Mouse (Mus musculus): Measurements from ENCODE around the gene 1700020N01Rik. TPM values are rescaled to one million over a fixed set of nuclear protein-coding genes. Genes with fewer than 3 reads are reported as not detected.

The 1700020N01Rik gene
- total RNA-seq, 2 experiments from 2014 or later, result not detected

GRCm38 (mm10) chr10:21588007-21588852 is 4.7 kb upstream of the 1700020N01Rik start:
- intact Hi-C loops (cut with DNase I), result no loop called here
- DNase-seq (ENCODE audit: low spot score in 2 of 2), result no peak

- intact Hi-C loops (cut with DNase I), result loop anchor here (2.0 to 5.0 kb wide), 2 partner anchors 134 to 394 kb away; no protein-coding TSS in a partner anchor
- DNase-seq (ENCODE audit: low spot score in 2 of 2), result peak; percentile 53 to 59
Measured at GRCm38 (mm10) chr10:21600931-21601330, 8.0 kb downstream of the 1700020N01Rik start.

- intact Hi-C loops (cut with DNase I), result loop anchor here (2.0 to 5.0 kb wide), 3 partner anchors 54 to 137 kb away; no protein-coding TSS in a partner anchor
- peak in 1 of 2 experiments; percentile 54 for DNase-seq (ENCODE audit: low spot score in 2 of 2)
Measured at GRCm38 (mm10) chr10:21604476-21604875, 11.5 kb downstream of the 1700020N01Rik start.

- DNase-seq (ENCODE audit: low spot score in 2 of 2), result peak; percentile 47 to 68
- intact Hi-C loops (cut with DNase I), result loop anchor here (2.0 to 5.0 kb wide), 6 partner anchors 54 to 223 kb away; no protein-coding TSS in a partner anchor
Measured at GRCm38 (mm10) chr10:21605011-21605571, 12.1 kb downstream of the 1700020N01Rik start.

DNA sequence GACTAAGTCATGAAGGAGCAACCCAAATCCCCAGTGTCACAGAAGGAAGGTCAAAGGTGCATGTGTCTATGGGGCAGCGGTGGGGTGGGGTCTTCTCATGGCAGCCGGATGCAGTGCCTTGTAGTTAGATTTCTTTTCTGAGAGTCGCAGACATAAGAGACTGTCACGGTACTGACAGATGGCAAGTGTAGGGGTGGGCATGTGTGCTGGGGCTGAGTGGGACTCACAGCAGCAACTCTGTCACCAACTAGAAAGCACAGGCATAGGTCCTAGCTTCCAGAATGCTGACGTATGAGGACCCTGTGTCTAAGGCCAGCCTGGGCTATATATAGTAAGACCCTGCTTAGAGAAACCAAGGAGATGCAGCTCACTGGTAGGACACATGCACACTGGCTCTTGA is 12.7 kb downstream of the 1700020N01Rik start:
- intact Hi-C loops (cut with DNase I), result loop anchor here (2.0 to 5.0 kb wide), 6 partner anchors 53 to 223 kb away; no protein-coding TSS in a partner anchor
- DNase-seq (ENCODE audit: low spot score in 2 of 2), result peak; percentile 34 to 90

DNA sequence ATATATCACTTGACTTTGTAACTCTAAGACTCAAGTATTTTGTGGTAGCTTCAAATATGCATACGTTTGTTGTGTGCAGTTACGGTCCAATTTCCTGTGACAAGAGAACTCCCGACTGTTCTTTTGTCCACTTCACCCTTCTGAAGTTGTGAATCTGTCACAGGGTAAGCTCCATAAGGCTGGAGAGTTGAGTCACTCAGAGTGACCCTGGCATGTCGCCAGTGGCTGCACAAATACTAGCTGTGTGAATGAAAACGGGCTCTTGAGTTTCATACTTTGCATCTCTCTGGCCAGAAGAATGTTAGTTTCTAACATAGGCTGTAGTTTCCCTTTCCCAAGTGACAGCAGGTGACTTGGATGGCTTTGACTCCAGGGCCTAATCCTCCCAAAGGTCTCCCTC is 14.0 kb downstream of the 1700020N01Rik start:
- DNase-seq (ENCODE audit: low spot score in 2 of 2), result no peak
- intact Hi-C loops (cut with DNase I), result loop anchor here (5.0 kb wide), 4 partner anchors 80 to 225 kb away; no protein-coding TSS in a partner anchor

DNA sequence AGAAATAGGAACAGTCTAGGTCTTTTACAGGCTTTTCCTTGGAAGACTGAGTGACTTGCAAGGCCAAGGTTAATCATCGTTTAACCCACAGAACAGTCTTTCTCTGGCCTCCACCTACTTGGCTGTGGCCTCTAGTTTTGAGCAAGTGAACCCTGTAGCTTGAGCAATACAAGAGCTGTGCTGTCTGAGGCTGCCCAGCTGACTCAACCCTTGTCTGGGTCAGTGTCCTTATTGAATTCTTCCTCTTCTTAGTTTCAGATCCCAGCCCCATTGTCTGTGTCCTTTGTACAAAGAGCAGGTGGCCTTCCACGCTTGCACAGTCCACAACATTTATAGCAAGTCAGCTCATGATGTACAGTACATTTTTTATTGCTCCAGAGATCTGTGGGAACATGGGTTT is 16.6 kb downstream of the 1700020N01Rik start:
- intact Hi-C loops (cut with DNase I), result loop anchor here (5.0 kb wide), 4 partner anchors 78 to 227 kb away; no protein-coding TSS in a partner anchor
- DNase-seq (ENCODE audit: low spot score in 2 of 2), result peak in 1 of 2 experiments; percentile 39

DNA sequence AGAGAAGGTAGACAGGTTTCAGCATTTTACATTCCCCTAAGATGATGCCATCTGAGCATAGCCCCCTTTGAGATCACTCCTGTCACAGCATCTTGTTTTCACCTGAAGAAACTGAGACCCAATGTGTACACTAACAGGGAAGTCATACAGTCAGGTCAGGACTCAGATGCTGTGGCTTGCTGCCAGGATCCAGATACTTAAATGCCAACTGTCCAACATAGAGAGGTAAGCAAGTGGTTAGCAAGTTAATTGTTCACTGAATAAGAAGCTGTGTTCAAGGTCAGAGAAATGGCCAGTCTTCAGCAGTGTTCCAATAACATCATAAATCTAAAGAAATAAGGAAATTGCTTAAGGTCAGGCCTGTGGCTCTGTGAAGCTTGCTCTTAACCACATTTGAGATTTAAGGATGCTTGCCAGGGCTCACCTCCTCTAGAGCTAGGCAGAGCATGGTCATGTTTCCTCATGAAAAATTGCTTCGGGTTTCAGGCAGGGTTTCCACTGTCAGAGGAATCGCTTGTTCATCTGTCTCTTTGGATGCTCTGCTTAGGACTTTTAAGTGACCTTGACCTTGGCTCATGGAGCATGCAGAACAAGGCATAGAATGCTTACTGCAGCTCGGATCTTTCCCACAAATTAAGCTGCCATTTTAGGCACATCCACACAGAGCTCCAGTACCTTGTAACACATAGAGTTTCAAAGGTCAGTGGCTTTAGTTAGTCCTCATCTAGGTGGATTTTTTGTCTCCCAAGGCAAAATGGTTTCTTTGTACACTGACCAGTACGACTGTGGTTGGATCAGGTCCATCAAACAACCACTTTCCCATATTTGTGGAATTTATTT is 20.3 kb downstream of the 1700020N01Rik start:
- intact Hi-C loops (cut with DNase I), result no loop called here

DNA sequence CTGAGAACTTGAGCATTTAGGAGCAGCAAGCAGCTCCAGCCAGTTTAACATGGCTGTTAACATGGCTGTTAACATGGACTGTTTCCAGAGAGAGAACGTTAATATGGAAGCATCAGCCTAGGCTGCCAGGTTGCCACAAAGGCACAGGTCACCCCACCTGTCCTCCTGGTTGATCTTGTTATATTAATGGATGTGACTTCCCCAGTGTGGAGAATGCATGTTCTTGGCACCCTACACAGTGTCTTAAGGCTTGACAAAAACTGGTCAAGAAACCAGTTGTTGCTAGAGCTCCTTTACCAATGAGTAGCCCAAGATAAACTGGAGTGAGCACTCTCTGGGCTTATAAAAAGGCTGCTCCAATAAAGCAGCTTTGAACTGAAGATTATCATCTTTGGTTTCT is 21.6 kb downstream of the 1700020N01Rik start:
- intact Hi-C loops (cut with DNase I), result no loop called here
- DNase-seq (ENCODE audit: low spot score in 2 of 2), result no peak

More for the DNA sequence above, 20.3 kb downstream of the 1700020N01Rik start:
- no peak for DNase-seq (ENCODE audit: low spot score in 2 of 2)

- intact Hi-C loops (cut with DNase I), result no loop called here
- DNase-seq (ENCODE audit: low spot score in 2 of 2), result no peak
Measured at GRCm38 (mm10) chr10:21618745-21619508, 26.0 kb downstream of the 1700020N01Rik start.

DNA sequence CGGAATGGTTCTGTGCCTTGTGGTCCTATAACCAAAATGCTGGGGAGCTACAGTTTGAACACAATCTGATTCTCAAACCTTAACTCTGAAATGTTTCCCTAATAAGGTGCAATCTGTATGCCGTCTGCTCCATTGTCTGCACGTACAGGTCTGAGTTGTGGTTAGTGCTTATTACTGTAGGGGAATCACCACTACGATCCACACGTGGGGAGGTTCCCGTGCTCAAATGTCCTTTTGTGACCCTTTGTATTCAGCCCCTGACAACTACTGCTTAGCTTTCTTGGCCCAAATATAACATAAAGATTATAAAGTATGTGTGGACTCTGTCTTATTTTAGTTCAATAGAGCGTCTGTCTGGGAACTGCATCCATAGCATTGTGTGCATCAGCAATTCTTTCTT is 29.1 kb downstream of the 1700020N01Rik start:
- intact Hi-C loops (cut with DNase I), result no loop called here
- DNase-seq (ENCODE audit: low spot score in 2 of 2), result no peak

DNA sequence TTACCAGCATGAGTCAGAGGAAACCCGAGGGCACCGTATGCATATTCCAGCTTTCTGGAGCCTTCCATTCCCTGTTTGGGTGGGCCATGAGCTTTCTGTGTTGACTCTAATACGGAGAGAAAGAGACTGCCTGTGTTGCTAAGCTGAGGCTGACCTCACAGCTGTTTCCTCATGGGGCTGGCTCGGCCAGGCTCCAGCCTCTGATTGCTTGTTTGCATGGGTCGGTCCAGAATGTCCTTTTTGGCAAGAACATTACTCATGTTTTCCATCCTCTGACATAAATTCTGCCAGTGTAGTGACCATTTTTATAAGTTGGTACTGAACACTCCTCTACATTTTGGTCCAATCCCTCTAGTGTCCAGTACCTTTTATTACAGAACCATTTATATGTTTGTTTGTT is 35.6 kb downstream of the 1700020N01Rik start:
- peak in 1 of 2 experiments; percentile 37 for DNase-seq (ENCODE audit: low spot score in 2 of 2)
- intact Hi-C loops (cut with DNase I), result no loop called here

- no peak for DNase-seq (ENCODE audit: low spot score in 2 of 2)
- intact Hi-C loops (cut with DNase I), result no loop called here
Measured at GRCm38 (mm10) chr10:21629031-21629740, 36.2 kb downstream of the 1700020N01Rik start.

DNA sequence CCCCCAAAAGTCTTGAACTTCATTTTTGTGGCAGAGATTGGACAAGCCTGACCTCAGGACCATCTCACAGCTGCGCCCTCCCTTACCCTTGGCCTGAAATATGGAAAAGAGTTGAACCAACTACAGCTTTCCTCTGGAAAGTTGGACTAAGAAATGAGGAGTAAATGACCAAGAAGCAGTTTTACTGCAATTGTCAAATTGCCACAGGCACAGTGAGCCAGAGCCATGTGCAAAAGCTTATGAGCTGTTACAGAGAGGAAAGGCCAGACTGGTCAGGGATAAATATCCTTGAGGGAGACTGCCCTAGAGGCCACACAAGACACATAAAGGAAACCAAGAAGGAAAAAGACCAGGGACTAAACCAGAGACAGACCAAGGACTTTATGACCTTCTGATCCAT is 38.5 kb downstream of the 1700020N01Rik start:
- intact Hi-C loops (cut with DNase I), result no loop called here
- DNase-seq (ENCODE audit: low spot score in 2 of 2), result no peak

GRCm38 (mm10) chr10:21632687-21633086 is 39.7 kb downstream of the 1700020N01Rik start:
- intact Hi-C loops (cut with DNase I), result no loop called here

GRCm38 (mm10) chr10:21635988-21636710 is 43.2 kb downstream of the 1700020N01Rik start:
- intact Hi-C loops (cut with DNase I), result no loop called here
- DNase-seq (ENCODE audit: low spot score in 2 of 2), result no peak

More at GRCm38 (mm10) chr10:21632687-21633086, 39.7 kb downstream of the 1700020N01Rik start:
- DNase-seq (ENCODE audit: low spot score in 2 of 2), result no peak

DNA sequence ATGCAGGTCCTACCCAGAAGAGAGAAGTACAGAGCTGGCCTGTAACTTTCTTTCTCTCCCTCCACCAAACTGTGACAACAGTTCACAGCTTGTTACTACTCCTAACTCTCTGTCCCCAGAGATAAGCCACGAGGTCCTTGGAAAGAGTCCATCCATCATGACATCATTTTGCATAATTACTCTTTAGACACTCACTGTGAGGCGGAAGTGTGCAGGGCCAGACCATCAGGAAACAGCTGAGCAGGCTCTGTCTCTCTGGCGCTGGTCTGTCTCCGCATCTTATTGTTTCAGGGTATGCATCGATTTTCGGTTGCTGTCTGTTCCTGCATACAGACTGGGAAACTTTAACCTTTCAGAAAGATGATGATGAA is 43.8 kb downstream of the 1700020N01Rik start:
- intact Hi-C loops (cut with DNase I), result no loop called here
- peak in 1 of 2 experiments; percentile 66 for DNase-seq (ENCODE audit: low spot score in 2 of 2)

- intact Hi-C loops (cut with DNase I), result loop anchor here (5.0 kb wide), 1 partner anchor 341 kb away; no protein-coding TSS in a partner anchor
- no peak for DNase-seq (ENCODE audit: low spot score in 2 of 2)
Measured at GRCm38 (mm10) chr10:21651388-21651787, 58.4 kb downstream of the 1700020N01Rik start.

Measured in left cerebral cortex, postnatal 25 days (tissue).